Mouse (Mus musculus): Measurements from ENCODE around the gene Bri3bp.
"Not testable (repeated sequence)": the region's sequence is repeated elsewhere in the genome, so short reads cannot be mapped to it uniquely, and the experiment has no call there.

The Bri3bp gene

DNA sequence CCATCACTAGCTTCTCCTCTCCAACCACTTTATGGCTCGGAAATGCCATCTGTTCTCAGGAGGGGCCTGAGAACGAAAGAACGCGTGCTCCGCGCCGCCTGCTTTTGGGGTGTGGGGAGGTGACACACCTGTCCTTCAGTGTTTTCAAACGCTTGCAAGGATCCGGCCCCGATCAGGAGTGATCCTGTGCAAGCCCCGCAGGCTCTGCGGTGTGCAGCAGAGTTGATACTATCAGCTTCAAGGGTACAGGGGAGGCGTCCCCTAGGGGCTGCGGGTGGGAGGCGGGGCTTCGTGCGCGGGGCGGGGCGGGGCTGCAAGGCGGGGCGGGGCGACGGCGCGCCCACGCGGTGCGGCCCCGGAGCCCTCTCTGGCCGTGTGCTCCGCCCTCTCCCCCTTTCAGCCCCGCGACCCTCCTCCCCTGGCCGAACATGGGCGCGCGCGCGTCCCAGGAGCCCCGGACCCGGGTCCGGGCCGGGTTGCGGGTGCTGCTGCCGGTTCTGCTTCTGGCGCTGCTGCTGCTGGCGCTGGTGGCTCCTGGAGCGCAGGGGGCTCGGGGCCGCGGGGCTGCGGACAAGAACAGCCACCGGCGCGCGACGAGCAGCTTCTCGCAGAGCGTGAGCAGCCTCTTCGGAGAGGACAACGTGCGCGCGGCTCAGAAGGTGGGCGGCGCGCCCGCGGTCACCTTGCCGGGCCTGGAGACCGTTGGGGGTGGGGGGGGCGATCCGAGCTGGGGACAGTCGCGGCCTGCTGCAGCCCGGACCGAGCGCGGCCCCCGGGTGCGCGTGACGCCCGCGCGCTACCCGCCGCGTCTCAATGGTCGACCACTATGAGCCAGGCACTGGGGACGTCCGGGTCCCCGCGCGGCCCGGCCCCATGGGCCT is at the start of gene Bri3bp:
Gene Bri3bp (plus strand): TSS at position 335 of the 881 bp plus-strand sequence.
- peak; percentile 64 for DNase-seq (ENCODE audit: low spot score)

DNA sequence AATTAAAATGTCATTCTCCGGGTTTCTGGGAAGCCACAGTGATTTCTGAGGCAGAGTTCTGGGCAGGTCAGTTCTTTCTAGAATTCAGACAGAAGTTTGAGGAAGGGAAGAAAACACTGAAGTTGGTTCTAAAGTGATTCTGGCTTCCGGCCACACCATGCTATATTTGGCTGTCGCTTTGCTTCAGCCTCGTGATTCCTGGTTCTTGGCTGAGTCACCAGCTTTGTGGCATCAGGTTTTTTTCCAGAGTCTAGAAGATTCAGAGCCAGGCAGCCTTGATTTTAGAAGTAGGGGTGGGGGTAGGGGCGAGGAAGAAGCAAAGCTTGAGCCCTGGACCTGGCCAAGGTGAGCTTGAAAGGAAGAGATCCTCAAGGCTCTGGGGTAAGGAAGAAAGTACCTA is 49.8 kb upstream of the Bri3bp start:
- DNase-seq (ENCODE audit: low spot score) = no peak

DNA sequence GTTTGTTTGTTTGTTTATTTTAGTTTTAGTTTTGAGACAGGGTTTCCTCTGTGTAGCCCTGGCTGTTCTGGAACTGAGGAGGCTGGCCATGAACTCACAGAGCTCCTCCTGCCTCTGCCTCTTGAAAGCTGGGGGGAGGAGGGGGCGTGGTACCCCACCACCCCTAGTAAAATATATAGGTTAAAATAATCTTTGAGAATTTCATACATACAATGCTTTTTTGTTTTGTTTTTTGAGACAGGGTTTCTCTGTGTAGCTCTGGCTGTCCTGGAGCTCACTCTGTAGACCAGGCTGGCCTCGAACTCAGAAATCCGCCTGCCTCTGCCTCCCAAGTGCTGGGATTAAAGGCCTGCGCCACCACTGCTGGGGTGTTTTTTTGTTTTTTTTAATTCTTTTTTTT is 49.2 kb upstream of the Bri3bp start:
- not testable (repeated sequence) for DNase-seq (ENCODE audit: low spot score)

DNA sequence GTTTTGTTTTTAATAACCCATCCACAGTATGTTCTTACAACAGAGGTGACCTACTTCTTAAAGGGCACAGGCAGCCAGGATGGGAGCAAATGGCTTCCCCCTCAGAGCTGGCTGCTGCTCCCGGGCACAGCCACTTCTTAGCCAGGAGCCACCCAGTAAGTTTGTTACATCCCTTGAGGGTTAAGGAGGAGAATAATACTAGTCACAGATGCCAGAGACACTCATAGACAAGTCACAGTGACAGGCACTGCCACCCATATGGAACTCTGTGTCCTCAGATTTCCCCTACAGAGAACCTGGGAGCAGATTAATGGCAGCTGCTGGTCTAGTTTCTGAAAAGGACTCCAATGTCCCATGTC is 48.8 kb upstream of the Bri3bp start:
- no peak for DNase-seq (ENCODE audit: low spot score)

DNA sequence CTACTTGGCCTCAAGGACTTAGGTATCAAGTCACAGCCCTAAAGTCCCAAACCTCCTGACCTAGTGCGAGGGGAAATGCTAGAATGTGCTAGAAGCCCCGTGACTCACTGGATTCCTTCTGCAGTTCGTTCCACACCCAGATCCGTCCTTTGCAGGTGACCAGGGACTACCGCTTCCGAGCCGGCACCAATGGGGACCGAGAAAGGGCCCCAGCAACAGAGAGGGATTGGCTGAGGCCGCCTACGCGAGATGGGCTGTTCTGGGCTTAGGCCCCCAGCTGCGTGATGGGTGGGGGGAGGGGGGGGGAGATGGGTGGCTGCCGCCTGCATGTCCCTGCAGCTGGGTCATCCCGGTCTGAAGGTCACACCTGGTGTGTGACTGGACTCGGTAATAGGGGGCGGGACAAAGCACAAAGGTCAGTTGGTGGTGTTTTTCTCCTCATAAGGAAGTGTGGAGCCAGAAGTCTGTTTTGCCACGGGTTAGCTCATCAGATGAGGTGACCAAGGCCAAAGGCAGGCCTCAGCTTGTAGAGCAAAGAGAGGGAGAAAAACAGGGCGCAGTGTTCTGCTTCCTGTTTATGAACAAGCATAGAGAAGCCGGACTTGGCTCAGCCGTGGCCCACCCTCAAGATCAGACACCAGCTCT is 48.3 kb upstream of the Bri3bp start:
- peak; percentile 92 for DNase-seq (ENCODE audit: low spot score)

DNA sequence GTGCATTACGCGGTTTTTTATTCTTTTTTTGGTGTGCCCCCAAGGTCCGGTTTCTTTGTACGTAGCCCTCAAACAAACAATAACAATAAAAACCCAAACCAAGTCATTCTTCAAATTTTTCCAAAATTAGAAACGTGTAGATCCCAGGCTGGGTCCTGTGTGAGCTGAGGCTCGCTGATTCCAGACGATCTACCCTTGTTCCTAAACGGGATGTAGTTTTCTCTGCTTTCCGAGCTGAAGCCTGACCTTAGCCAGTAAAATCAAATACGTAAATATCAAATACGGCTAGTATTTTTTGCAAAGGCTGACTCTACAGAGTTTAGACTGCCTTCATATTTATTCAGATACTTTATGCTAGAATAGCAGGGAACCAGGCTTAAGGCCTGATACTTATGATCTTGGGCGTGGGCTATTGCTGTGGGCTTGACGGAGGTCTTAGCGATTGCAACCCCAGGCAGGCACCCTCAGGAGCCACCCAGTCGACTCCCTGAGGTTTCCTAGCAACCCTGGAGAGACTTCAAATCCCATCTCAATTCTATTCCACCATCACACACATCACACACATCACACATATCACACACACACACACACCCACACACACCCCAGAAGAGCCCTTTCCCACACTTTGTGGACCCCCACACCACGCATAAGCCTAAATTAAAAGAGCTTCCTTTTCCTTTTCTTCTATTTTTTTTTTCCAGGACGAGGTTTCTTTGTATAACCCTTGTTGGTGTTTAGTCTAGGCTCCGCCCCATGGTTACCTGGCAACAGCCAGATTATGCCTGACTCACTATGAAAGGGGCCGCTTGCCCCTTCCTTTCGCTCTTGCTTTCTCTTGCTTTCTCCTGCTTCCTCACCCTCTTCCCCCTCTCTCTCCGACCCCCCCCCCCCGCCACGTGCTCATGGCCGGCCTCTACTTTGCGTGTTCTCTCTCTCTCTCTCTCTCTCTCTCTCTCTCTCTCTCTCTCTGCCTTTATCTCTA is 47.5 kb upstream of the Bri3bp start:
- DNase-seq (ENCODE audit: low spot score) = peak; percentile 74

DNA sequence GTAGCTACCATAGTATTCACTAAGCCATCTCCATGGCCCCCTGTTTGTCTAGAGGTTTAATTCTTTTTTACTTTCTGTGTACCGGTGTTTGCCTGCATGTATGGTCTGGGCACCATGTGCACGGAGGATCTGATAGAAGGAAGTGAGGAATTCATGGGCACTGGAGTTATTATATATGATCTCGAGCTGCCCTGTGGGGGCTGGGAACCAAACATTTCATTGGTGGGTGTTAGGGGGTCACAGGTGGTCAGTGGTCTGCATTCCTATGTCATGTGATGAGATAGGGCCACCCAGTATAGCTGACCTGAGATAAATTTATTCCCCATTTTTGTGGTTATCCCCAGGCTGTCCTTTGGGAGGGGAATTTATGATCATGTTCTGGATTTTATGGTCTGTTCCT is 46.4 kb upstream of the Bri3bp start:
- DNase-seq (ENCODE audit: low spot score) = no peak

DNA sequence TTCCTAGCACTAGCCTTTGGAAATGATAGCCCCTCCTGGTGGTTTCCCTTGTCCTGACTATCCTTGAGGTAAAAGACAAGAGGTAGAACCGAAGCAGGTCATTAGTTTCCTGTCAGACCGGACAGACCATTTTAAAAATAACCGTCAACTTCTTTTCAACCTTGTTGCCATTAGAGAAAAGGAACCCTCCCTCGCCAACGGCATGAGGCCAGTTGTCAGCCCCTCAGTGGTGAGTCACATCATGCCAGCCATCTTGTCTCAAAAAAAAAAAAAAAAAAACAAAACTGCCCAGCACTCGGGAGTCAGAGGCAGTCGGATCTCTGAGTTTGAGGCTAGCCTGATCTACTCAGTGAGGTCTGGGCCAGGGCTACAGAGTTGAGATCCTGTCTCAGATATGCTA is 40.5 kb upstream of the Bri3bp start:
- DNase-seq (ENCODE audit: low spot score) = no peak

DNA sequence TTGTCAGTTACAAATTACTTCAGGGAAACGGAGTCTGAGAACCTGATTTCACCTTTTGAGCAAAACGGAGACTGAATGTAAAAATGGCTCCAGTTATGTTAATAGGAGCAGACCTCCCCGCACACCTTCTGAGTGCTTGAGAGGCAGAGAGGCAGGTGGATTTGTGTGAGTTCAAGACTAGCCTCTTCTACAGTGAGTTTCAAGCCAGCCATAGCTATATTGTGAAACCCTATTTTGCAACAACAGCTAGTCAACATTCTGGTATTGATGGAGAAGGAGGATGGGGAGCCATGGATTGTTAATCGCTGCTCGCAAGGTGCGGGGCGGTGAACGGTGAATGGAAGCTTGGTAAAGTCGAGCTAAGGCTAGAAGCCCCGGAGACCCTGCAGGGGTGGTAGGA is 38.9 kb upstream of the Bri3bp start:
- no peak for DNase-seq (ENCODE audit: low spot score)

DNA sequence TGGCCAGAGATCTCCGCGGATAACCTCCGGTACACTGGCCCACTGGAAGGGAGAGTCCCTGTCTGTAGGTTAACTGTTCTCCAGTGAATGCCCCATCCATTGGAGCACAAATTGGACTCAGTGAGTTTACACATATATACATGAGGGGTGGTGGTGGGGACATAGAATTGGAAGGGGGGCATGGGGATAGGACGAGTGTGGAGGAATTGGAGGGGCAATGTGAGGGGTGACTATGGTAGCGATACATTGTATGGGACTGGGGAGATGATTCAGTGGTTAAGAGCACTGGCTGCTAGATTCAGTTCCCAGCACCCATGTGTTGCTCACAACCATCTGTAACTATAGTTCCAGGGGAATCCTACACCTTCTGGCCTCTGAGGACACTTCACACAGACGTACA is 38.4 kb upstream of the Bri3bp start:
- DNase-seq (ENCODE audit: low spot score) = no peak

DNA sequence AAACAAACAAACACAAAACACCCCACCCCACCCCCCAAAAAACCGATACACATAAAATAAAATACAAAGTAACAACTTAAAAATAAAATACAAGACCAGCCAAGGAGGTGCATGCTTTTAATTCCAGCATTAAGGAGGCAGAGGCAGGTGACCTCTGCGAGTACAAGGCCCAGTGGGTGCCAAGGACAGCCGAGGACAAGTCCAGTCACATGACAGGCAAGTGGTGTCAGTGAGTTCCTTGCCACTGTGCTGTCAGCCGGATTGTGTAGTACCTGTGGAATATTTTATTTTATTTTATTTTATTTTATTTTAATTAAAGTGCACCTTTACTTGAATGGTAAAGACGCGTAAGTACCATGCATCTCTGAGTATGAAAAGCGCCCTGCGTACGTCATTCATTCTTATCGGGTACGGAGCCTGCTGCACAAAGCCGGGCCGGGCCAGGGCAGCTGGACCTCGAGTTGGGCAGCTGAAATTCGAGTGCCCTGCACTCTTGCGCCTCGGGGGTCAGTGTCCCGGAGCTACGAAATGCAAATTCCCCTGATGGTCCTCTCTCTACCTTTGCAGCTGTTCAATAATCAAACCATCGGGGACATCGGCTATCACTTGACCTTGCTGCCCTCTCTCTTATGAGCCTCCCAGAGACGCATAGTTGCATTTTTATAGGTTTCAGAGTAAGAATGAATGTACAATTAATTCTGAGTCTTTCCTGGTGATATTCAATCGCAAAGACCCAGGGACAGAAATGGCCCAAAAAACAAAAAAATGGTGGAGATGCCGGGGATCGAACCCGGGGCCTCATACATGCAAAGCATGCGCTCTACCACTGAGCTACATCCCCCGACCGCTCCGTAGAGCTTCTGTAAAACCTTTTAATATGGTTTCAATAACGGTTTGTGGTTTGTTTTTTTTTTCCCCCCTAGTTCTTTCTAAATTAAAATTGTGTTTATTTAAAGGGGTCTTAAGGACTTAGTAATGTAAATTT is 37.6 kb upstream of the Bri3bp start:
- peak; percentile 46 for DNase-seq (ENCODE audit: low spot score)

DNA sequence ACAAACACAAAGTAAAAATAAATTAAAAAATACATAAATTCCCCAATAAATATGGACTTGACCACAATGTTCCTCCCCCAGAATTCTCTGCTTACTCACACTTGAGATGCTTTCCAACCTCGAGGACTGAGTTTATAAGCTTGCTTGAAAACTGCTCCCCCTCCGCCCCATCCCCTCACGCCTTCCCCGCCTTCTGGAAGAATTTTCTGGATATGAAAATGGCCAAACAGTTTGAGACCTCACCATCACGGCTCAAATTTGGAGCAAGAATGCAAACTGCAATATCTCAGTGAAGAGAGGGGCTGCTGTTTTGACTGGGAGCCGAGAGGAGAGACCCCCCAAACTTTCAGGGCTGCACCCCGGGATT is 36.8 kb upstream of the Bri3bp start:
- no peak for DNase-seq (ENCODE audit: low spot score)

DNA sequence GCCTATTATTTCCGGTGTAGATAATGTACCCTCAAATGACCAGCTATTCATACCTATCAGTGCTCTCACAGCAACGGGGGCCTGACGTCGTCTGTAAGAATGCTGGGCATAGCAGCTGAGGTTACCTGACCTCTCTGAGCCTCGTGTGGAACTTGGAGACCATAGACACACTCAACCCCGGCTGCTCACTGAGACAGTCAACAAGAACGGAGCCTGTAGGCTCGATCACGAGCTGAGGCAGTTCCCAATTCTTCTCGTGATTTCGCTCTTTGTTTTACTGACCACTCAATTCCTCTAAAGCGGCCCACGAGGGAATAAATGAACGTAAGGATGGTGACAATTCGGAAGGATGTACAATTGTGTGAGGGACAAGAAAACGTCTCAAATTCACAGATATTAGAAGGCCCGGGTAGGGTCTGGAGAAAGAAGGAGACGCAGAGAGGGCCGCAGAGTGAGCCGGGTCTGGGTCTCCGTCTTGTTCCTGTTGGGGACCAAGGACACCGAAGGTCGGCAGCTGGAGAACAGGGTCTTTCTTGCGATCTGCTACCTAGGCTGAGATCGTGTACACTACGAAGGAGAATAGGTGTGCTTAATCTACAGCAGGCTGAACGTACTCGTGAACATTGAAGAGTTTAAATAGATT is 36.3 kb upstream of the Bri3bp start:
- DNase-seq (ENCODE audit: low spot score) = peak; percentile 50

DNA sequence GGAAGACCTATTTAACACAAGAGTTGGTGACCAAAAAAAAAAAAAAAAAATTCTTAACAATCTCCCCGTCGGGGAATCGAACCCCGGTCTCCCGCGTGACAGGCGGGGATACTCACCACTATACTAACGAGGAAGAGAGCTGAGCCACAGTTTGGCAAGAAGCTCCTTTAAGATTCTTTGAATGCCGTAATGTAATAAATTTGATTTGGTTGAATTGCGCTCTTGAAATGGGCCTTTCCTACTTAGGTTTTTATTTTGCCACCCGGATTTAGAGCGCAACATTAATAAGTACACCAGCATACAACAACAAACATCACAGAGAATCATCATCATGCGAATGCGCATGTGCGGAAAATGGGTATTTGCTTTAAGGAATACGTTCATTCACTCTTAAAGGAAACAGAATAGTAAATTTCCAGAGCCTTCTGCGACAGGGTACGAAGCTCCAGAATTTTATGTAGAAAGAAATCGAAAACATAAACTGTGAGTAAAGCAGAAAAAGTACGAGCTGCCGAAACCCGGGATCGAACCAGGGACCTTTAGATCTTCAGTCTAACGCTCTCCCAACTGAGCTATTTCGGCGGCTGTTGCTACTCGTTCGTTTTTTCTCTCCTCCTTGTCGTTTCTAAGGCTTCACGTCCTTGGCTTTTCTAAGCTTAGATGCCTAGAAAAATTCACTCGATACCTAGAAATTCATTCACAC is 35.7 kb upstream of the Bri3bp start:
- DNase-seq (ENCODE audit: low spot score) = peak; percentile 68

DNA sequence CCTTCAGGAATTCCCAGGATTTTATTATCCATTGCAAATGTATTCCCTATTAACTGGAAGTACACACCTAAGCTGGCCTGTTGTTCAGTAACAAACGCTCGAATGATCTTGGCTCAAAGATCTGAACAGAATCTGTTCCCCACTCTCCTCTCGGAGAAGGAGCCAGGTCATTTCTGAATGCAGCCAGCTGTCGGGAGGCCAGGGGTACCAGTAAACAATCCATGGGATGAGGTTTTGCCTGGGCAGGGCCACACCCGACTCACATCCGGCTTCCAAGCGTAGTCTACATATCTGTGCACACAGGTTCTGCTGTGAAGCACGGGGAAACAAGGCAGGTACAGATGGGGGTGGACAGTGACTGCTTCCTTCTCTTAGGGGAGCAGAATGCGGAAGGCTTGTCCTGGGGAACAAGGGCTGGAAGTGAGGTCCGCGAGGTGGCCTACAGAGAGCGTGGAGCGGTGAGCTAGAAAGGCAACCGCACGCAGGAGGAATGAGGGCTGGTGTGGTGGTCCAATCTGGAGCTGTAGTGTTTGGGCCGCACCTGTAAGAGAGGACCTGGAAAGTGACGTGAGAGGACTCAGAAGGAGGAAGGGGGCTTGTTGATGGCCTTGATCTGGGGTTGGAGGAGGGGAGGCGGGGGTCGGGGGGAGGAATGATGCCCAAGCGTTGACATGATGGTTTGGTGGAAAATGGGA is 34.9 kb upstream of the Bri3bp start:
- no peak for DNase-seq (ENCODE audit: low spot score)

DNA sequence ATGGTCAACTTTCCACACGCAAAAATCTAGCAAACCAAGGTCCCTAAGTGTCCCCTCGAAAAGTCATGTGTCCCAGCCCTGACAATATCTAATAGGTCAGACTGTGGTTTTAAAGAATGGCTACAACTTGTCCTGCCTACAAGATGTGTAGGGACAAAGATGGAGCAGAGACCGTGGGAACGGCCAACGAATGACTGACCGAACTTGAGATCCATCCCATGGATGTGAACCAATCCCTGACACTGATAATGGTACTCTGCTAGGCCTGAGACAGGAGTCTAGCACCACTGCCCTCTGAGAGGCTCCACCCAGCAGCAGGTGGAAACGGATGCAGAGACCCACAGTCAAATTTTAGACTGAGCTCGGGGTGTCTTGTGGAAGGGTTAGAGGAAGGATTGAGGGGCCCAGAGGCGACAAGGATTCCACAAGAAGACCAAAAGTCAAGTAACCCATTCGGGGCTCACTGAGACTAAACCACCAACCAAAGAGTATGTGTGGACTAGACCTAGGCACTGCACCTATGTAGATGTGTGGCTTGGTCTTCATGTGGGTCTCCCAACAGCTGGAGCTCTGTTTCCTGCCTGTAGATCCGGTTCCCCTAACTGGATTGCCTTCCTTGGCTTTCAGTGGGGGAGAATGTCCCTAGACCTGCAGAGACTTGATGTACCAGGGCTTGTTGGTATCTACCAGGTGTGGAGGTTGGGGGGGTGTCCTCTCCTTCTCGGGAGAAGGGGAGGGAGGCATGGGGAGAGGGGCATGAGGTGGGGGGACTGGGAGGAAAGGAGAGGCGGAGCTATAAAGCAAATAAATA is 34.1 kb upstream of the Bri3bp start:
- no peak for DNase-seq (ENCODE audit: low spot score)

DNA sequence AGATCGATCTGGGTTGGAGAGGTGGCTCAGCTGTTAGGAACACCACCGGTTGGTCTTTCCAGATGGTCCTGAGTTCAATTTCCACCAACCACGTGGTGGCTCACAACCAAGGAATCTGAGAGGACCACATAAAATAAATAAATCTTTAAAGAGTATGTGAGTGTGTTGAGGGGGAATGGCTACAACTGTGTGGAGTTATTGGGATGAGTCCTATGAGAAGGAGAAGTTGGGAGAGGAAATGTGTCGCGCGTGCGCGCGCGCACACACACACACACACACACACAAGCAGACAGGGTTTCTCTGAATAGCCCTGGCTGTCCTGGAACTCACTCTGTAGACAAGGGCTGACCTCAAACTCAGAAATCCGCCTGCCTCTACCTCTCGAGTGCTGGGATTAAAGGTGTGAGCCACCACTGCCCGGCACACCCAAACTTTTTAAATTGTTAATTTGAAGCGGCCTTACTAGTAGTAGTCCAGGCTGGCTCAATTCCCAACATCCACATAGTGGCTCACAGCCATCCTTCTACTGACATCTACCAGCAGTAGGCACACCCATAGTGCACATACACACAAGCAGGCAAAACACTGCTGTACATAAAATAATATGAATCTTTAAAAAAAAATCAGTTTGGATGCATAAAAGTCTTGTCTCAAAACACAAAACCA is 33.3 kb upstream of the Bri3bp start:
- no peak for DNase-seq (ENCODE audit: low spot score)

DNA sequence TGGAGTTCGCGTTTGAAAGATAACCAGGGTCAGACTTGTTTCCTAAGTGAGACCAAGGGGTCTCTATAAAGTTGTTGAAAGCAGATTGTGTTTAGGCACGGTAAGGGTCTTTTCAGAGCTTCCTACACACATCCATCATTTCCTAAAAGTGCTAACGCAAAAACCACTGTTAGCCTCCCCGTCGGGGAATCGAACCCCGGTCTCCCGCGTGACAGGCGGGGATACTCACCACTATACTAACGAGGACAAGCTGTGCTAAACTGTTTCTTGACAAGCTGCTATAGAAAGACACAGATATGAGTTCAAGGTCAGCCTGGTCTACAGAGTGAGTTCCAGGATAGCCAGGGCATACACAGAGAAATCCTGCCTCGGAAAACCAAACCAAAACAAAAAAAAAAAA is 32.5 kb upstream of the Bri3bp start:
- peak; percentile 75 for DNase-seq (ENCODE audit: low spot score)

All from testis, postnatal 14 days (tissue).